Mouse (Mus musculus) bone marrow macrophage, adult 2 months (primary cell): ENCODE data around the gene Hnrnpa3. TPM values are rescaled to one million over a fixed set of nuclear protein-coding genes. Genes with fewer than 3 reads are reported as not detected.

Experiments
- H3K27ac ChIP-seq: 2 replicates; pipeline ENCODE4 v1.5.1; 2012; ENCODE audit warnings: low read depth, low read length; ENCODE audit not compliant: insufficient read depth
- H3K4me1 ChIP-seq: 2 replicates; pipeline ENCODE4 v1.6.1; 2012; ENCODE audit warnings: low read length; ENCODE audit not compliant: control insufficient read depth, insufficient read depth
- H3K4me3 ChIP-seq: 2 replicates; pipeline ENCODE4 v1.5.1; 2012; ENCODE audit warnings: mild to moderate bottlenecking, low read length, moderate library complexity; ENCODE audit not compliant: insufficient read depth
- CTCF ChIP-seq: IDR thresholded peaks from 2 replicates; pipeline ENCODE4 v1.5.1; 2012; ENCODE audit warnings: low read depth, mild to moderate bottlenecking, low read length, moderate library complexity
- POLR2A ChIP-seq: IDR thresholded peaks from 2 replicates; pipeline ENCODE4 v1.6.1; 2012; ENCODE audit warnings: mild to moderate bottlenecking, low read depth, low read length, borderline replicate concordance
- polyA plus RNA-seq: library from polyadenylated mRNA; stranded (reverse); fragments of >200 nt; gene quantifications from 2 replicates; pipeline ENCODE4 v1.2.4, GENCODE M21; 2012; ENCODE audit not compliant: missing spikeins, insufficient read depth, insufficient read length

Hnrnpa3 gene
- polyA plus RNA-seq, 1 experiment = 183 TPM

GRCm38 (mm10) chr2:75654679-75655078 lies 4.4 kb upstream of the Hnrnpa3 start:
- no peak overlapping the region for H3K27ac ChIP-seq
- H3K4me3 ChIP-seq = no peak overlapping the region
- peaks cover 19% of the 10 kb centered on the region for H3K4me1 ChIP-seq
- no peak for TF ChIP-seq POLR2A
- TF ChIP-seq CTCF = no peak

GRCm38 (mm10) chr2:75656924-75657323 lies 2.1 kb upstream of the Hnrnpa3 start:
- no peak for TF ChIP-seq CTCF
- no peak for TF ChIP-seq POLR2A
- Histone ChIP-seq H3K4me1 (peaks cover 15% of the 10 kb centered on the region), H3K4me3 (no peak overlapping the region), H3K27ac (no peak overlapping the region)

- TF ChIP-seq CTCF (no peak), POLR2A (no peak)
- H3K4me3 ChIP-seq = peak overlapping the region; percentile 80
Observed at GRCm38 (mm10) chr2:75657907-75658691, 962 bp upstream of the Hnrnpa3 start.

GRCm38 (mm10) chr2:75659629-75659960 lies 534 bp downstream of the Hnrnpa3 start:
- Histone ChIP-seq H3K4me1 (peaks cover 18% of the 10 kb centered on the region), H3K4me3 (peak overlapping the region; percentile 98), H3K27ac (peak overlapping the region; percentile 94)
- no peak for TF ChIP-seq CTCF
- TF ChIP-seq POLR2A = no peak

More at GRCm38 (mm10) chr2:75657907-75658691, 962 bp upstream of the Hnrnpa3 start:
- peaks cover 18% of the 10 kb centered on the region for H3K4me1 ChIP-seq
- peak overlapping the region; percentile 96 for H3K27ac ChIP-seq

GRCm38 (mm10) chr2:75660255-75660948 lies 1.3 kb downstream of the Hnrnpa3 start:
- TF ChIP-seq POLR2A (no peak), CTCF (no peak)
- Histone ChIP-seq H3K4me3 (peak overlapping the region; percentile 98), H3K4me1 (peaks cover 18% of the 10 kb centered on the region), H3K27ac (peak overlapping the region; percentile 94)

GRCm38 (mm10) chr2:75661106-75661505 lies 2.0 kb downstream of the Hnrnpa3 start:
- Histone ChIP-seq H3K4me1 (peaks cover 17% of the 10 kb centered on the region), H3K27ac (no peak overlapping the region; the same call in 1 of the 2 replicates), H3K4me3 (peak overlapping the region; percentile 98)
- no peak for TF ChIP-seq POLR2A
- TF ChIP-seq CTCF = no peak

- Histone ChIP-seq H3K4me3 (no peak overlapping the region), H3K27ac (no peak overlapping the region; the same call in 1 of the 2 replicates), H3K4me1 (no peaks in the 10 kb centered on the region)
- TF ChIP-seq CTCF (no peak), POLR2A (no peak)
Observed at GRCm38 (mm10) chr2:75669491-75670445, 10.7 kb downstream of the Hnrnpa3 start.

- Histone ChIP-seq H3K4me1 (no peaks in the 10 kb centered on the region), H3K27ac (no peak overlapping the region), H3K4me3 (no peak overlapping the region)
- no peak for TF ChIP-seq POLR2A
- TF ChIP-seq CTCF = no peak
Observed at GRCm38 (mm10) chr2:75670446-75671336, 11.6 kb downstream of the Hnrnpa3 start.

- H3K27ac ChIP-seq = no peak overlapping the region
- no peak overlapping the region for H3K4me3 ChIP-seq
- H3K4me1 ChIP-seq = no peaks in the 10 kb centered on the region
- TF ChIP-seq POLR2A (no peak), CTCF (no peak)
Observed at GRCm38 (mm10) chr2:75671337-75671660, 12.2 kb downstream of the Hnrnpa3 start.
